Mouse (Mus musculus): ENCODE measurements around the gene Polg2.

- no peak for TF ChIP-seq CTCF (IDR thresholded peaks at IDR 0.05)
- TF ChIP-seq EP300 (IDR thresholded peaks at IDR 0.05) = no peak
Measured at GRCm38 (mm10) chr11:106817808-106818207, 38.5 kb upstream of the Polg2 start.
